Mouse (Mus musculus) embryonic facial prominence, embryonic 12.5 days (tissue): ENCODE data around the gene Kif18b. TPM values are rescaled to one million over a fixed set of nuclear protein-coding genes. Genes with fewer than 3 reads are reported as not detected.
A peak's percentile ranks its signal among the peaks of the same experiment; 100 is the strongest.

Experiments used
- ATAC-seq: fragments of 200-750 bp; cut with Nextera tagmentation; 2 replicates; pipeline ENCODE4 v1.8.0; 2017; ENCODE audit not compliant: insufficient number of reproducible peaks, insufficient read depth, low FRiP score, low TSS enrichment
- H3K27ac ChIP-seq: fragments of 300-500 bp; sonication (generic); 2 replicates; pipeline ENCODE4 v1.5.1; 2016; ENCODE audit warnings: mild to moderate bottlenecking
- H3K27me3 ChIP-seq: fragments of 300-500 bp; sonication (generic); 2 replicates; pipeline ENCODE4 v1.6.1; 2016; ENCODE audit warnings: mild to moderate bottlenecking, moderate library complexity
- H3K36me3 ChIP-seq: fragments of 300-500 bp; sonication (generic); 2 replicates; pipeline ENCODE4 v1.6.1; 2016; ENCODE audit warnings: mild to moderate bottlenecking
- H3K4me1 ChIP-seq: fragments of 300-500 bp; sonication (generic); 2 replicates; pipeline ENCODE4 v1.6.1; 2016
- H3K4me2 ChIP-seq: fragments of 300-500 bp; sonication (generic); replicated peaks from 2 replicates; pipeline ENCODE4 v1.6.1; 2016; ENCODE audit warnings: mild to moderate bottlenecking, moderate library complexity
- H3K4me3 ChIP-seq: fragments of 300-500 bp; sonication (generic); 2 replicates; pipeline ENCODE4 v1.5.1; 2016; ENCODE audit warnings: mild to moderate bottlenecking
- H3K9ac ChIP-seq: fragments of 300-500 bp; sonication (generic); 2 replicates; pipeline ENCODE4 v1.6.1; 2016; ENCODE audit warnings: mild to moderate bottlenecking, moderate library complexity
- H3K9me3 ChIP-seq: fragments of 300-500 bp; sonication (generic); 2 replicates; pipeline ENCODE4 v1.6.1; 2016; ENCODE audit warnings: mild to moderate bottlenecking, moderate library complexity
- WGBS: fragments of 180-500 bp; shearing (Covaris S2); methylation state at CpG from one replicate; pipeline ENCODE4 v1.1.7; 2016; 5-methylcytosine and 5-hydroxymethylcytosine counted together
- polyA plus RNA-seq: library from polyadenylated mRNA; unstranded; fragments of >200 nt; fragmentation: Nextera tagmentation; extraction: Ambion mirVana; gene quantifications from 2 replicates; pipeline ENCODE4 v1.2.1, GENCODE M21; 2016

Kif18b gene
- polyA plus RNA-seq, 1 experiment from 2014 or later, result 10.6 TPM

DNA sequence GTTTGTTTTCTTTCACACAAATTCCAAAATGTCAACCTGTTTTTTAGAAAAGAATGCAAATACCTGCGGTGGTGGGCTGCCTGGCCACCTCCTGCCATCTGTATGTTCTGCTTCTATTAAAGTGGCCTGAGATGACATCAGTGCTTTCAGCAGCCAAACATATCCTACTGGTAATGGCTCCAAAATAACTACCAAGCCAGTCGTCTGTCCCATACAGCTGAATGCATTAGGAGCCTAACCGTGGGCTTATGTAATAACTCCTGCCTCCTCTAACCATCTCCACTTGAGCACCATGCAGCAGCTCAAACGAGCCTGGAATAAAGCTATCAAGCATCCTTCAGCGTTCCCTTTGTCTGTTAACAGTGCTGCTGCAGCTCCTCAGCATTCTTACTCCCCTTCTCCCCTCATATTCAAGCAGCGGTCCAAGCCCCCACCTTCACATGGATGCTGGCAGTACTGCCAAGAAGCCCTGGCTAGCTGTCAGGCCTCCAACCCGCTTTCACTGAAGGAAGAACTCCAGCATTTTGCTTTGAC is 50.1 kb downstream of the Kif18b start:
- 91% methylated on average over 7 of the region's 7 CpGs for WGBS
- Histone ChIP-seq H3K36me3 (peaks cover 52% of the 10 kb centered on the region), H3K9ac (no peak overlapping the region), H3K9me3 (no peaks in the 10 kb centered on the region), H3K4me3 (no peak overlapping the region), H3K27me3 (no peaks in the 10 kb centered on the region), H3K4me1 (peaks cover 7% of the 10 kb centered on the region), H3K4me2 (no peak overlapping the region), H3K27ac (no peak overlapping the region)
- ATAC-seq, result no peak

DNA sequence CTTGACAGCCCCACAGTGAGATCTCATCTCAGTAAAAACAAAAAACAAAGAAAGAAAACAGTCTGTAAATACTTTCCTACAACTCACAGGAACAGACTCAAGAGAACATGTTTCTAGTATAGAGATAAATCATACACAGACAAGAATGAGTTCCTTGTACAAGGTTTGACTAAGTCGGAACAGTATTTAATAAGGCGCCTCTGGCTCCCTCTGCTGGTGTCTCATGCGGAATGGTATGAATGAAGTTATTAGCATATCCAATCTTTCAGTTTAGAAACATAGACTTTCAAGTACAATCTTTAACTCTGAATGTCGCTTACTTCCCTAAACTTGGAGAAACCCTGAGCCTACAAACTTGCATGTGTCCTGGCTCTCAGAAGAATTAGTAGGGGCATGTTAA is 60.7 kb downstream of the Kif18b start:
- Histone ChIP-seq H3K9me3 (no peaks in the 10 kb centered on the region), H3K4me3 (no peak overlapping the region), H3K4me2 (no peak overlapping the region), H3K36me3 (peaks cover 92% of the 10 kb centered on the region), H3K9ac (no peak overlapping the region), H3K27ac (no peak overlapping the region), H3K4me1 (no peaks in the 10 kb centered on the region), H3K27me3 (no peaks in the 10 kb centered on the region)
- no peak for ATAC-seq
- 48% methylated on average over 4 of the region's 4 CpGs for WGBS

DNA sequence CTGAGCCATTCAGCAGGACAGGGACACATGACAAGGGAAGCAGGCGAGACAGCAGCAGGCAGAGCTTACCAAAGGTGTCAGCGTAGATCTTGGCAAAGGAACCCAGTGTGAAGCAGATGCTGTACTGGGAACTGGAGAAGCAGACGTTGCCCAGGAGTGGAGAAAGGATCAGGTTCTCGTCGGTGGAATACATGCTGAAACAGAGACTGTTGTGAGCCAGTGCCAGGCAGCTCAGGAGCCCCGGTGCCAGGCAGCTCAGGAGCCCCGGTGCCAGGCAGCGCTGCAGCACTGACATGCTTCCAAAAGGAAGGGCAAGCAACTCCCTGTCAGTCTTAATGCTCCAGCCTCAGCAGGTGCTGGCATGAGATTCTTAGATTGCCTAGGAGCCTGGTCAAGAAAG is 65.0 kb downstream of the Kif18b start:
- peaks cover 73% of the 10 kb centered on the region for H3K36me3 ChIP-seq

DNA sequence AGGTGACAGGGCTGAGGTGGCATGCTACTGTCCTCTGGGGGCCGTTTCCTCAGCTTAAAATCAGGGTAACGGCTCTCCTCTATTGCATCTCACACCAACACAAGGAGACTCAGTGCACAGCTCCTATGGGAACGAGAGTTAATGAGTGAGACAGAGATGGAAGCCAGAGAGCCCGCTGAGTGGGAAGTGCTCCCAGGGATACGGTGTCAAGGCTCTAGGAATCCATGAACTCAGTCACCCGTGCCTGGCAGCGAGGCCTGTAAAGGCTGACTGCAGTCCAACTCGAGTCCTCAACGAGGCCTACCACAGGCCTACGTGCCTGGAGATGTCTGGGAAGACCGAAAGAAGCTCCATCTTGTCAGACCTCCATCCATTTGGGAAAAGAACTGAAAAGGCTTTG is 66.0 kb downstream of the Kif18b start:
- 90% methylated on average over 11 of the region's 11 CpGs for WGBS
- no peaks in the 10 kb centered on the region for H3K27me3 ChIP-seq
- peaks cover 76% of the 10 kb centered on the region for H3K36me3 ChIP-seq

More for the DNA sequence above, 65.0 kb downstream of the Kif18b start:
- no peak overlapping the region for H3K4me2 ChIP-seq
- H3K9ac ChIP-seq, result no peak overlapping the region
- no peak overlapping the region for H3K27ac ChIP-seq
- ATAC-seq, result no peak
- H3K4me3 ChIP-seq, result no peak overlapping the region
- H3K4me1 ChIP-seq, result peaks cover 13% of the 10 kb centered on the region
- H3K27me3 ChIP-seq, result no peaks in the 10 kb centered on the region
- H3K9me3 ChIP-seq, result no peaks in the 10 kb centered on the region
- WGBS, result 92% methylated on average over 8 of the region's 8 CpGs

DNA sequence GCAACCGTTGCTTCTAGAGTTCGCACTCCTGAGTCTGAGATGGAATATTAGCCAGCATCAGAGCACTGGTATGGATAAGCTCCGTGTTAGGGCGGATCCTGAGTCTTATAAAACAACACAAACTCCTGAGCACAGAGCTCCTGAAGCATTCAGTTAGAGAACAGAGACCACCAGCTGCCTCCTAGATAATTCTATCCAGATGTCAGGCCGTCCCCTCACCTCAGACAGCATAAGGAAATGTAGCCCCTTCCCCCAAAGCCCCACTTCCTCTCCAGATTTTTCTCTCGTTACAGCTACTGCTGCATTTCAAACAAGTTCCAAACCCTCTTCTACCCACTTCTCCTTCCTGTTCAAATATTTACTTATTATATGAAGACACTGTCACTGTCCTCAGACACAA is 69.0 kb downstream of the Kif18b start:
- no peaks in the 10 kb centered on the region for H3K9me3 ChIP-seq
- no peaks in the 10 kb centered on the region for H3K27me3 ChIP-seq
- H3K27ac ChIP-seq, result peak overlapping the region; percentile 70; the same call in 1 of the 2 replicates
- no peak for ATAC-seq
- H3K4me1 ChIP-seq, result peaks cover 13% of the 10 kb centered on the region
- H3K4me3 ChIP-seq, result no peak overlapping the region
- H3K9ac ChIP-seq, result no peak overlapping the region
- WGBS, result 25% methylated on average over 6 of the region's 6 CpGs
- H3K36me3 ChIP-seq, result peaks cover 75% of the 10 kb centered on the region
- no peak overlapping the region for H3K4me2 ChIP-seq

More for the DNA sequence above, 66.0 kb downstream of the Kif18b start:
- no peak overlapping the region for H3K27ac ChIP-seq
- peaks cover 13% of the 10 kb centered on the region for H3K4me1 ChIP-seq
- ATAC-seq, result no peak
- H3K9me3 ChIP-seq, result no peaks in the 10 kb centered on the region
- no peak overlapping the region for H3K9ac ChIP-seq
- H3K4me3 ChIP-seq, result no peak overlapping the region
- no peak overlapping the region for H3K4me2 ChIP-seq

Other genes starting within 250 kb of the Kif18b start
- gene Ccdc43, start 227.3 kb downstream of the Kif18b start, polyA plus RNA-seq, result 49.3 and 52.1 TPM in 2 replicates
- 23.2 and 25.0 TPM in 2 replicates for gene Adam11, start 163.7 kb downstream of the Kif18b start, polyA plus RNA-seq
- gene Gjc1, start 105.4 kb downstream of the Kif18b start, polyA plus RNA-seq, result 103 and 105 TPM in 2 replicates
- not detected in 2 replicates for gene Higd1b, start 89.3 kb downstream of the Kif18b start, polyA plus RNA-seq
- 233 and 246 TPM in 2 replicates for gene Eftud2, start 44.1 kb downstream of the Kif18b start, polyA plus RNA-seq
- 1.0 and 1.7 TPM in 2 replicates for gene Ccdc103, start 43.9 kb downstream of the Kif18b start, polyA plus RNA-seq
- gene Fam187a, start 40.0 kb downstream of the Kif18b start, polyA plus RNA-seq, result 0.14 TPM in 1 of 2 replicates, not detected in the other
- gene Gfap, start 24.2 kb downstream of the Kif18b start, polyA plus RNA-seq, result 0.29 and 0.41 TPM in 2 replicates
- 3.7 and 3.9 TPM in 2 replicates for gene C1ql1, start 21.6 kb upstream of the Kif18b start, polyA plus RNA-seq
- 45.7 and 50.8 TPM in 2 replicates for gene Nmt1, start 103.1 kb upstream of the Kif18b start, polyA plus RNA-seq
- gene Dcakd, start 103.2 kb upstream of the Kif18b start, polyA plus RNA-seq, result 170 and 174 TPM in 2 replicates
- 3.9 and 4.2 TPM in 2 replicates for gene Plcd3, start 176.5 kb upstream of the Kif18b start, polyA plus RNA-seq
- 9.7 and 11.2 TPM in 2 replicates for gene Acbd4, start 176.6 kb upstream of the Kif18b start, polyA plus RNA-seq
- gene Hexim1, start 191.1 kb upstream of the Kif18b start, polyA plus RNA-seq, result 4.0 and 4.2 TPM in 2 replicates
- 13.5 and 13.8 TPM in 2 replicates for gene Hexim2, start 207.3 kb upstream of the Kif18b start, polyA plus RNA-seq
- gene Fmnl1, start 246.0 kb upstream of the Kif18b start, polyA plus RNA-seq, result 0.97 and 1.8 TPM in 2 replicates